Comparison of ENCODE assay signal across 8 mouse cellular contexts in genomic region chr3:130708529-130708928, GRCm38 (mm10). TPM values are rescaled to one million over a fixed set of nuclear protein-coding genes. Genes with fewer than 3 reads are reported as not detected.
DNase-seq lines count a peak whose midpoint lies in the region; ATAC-seq and TF ChIP-seq lines count a peak whose summit lies in the region.

No protein-coding gene starts in this region.

- intact Hi-C loops in left cerebral cortex, postnatal 10 days (cut with DNase I), result no loop called here

- no peak for TF ChIP-seq EP300 in ES-Bruce4 (IDR thresholded peaks at IDR 0.05; ENCODE audit: insufficient read depth, low read depth, low read length)

- peak overlapping the region; percentile 53 for H3K4me2 ChIP-seq in forebrain, embryonic 15.5 days (replicated peaks)
- H3K4me2 ChIP-seq in liver, embryonic 15.5 days, result peak overlapping the region; percentile 78

- WGBS in forebrain, embryonic 15.5 days, result 2% methylated on average over 5 of the region's 5 CpGs
- whole genome bisulfite sequencing in liver, embryonic 15.5 days (ENCODE audit: insufficient replicate concordance), result 0% methylated on average over 5 of the region's 5 CpGs
- WGBS in olfactory bulb, adult 2 months, result 0% methylated on average over 5 of the region's 5 CpGs

- ATAC-seq in forebrain, embryonic 15.5 days (replicated peaks), result no peak
- ATAC-seq in liver, embryonic 15.5 days (ENCODE audit: insufficient read depth), result no peak

- no peak for TF ChIP-seq CTCF in ES-Bruce4 (IDR thresholded peaks at IDR 0.05; ENCODE audit: low read depth, low read length)
- no peak for TF ChIP-seq CTCF in olfactory bulb, adult 2 months (IDR thresholded peaks at IDR 0.05; ENCODE audit: insufficient read depth, low read depth, low read length)

- peaks cover 5% of the 10 kb centered on the region for H3K4me1 ChIP-seq in ES-Bruce4 (ENCODE audit: control insufficient read depth, insufficient read depth, low read length)
- H3K4me1 ChIP-seq in forebrain, embryonic 15.5 days, result peaks cover 22% of the 10 kb centered on the region
- H3K4me1 ChIP-seq in liver, embryonic 15.5 days (replicated peaks), result peaks cover 28% of the 10 kb centered on the region
- H3K4me1 ChIP-seq in olfactory bulb, adult 2 months (ENCODE audit: control insufficient read depth, insufficient read depth, low read length), result peaks cover 4% of the 10 kb centered on the region; the same call in 1 of the 2 replicates

- peak; percentile 49 for DNase-seq in embryo, embryonic 10.5 days (ENCODE audit: low spot score)
- no peak for DNase-seq in embryo, embryonic 9.5 days (ENCODE audit: extremely low spot score)
- DNase-seq in right cerebral cortex, postnatal 36 days (ENCODE audit: low spot score in 2 of 2), result no peak
- no peak for DNase-seq in left cerebral cortex, postnatal 10 days (ENCODE audit: extremely low spot score in 1 of 2, low spot score in 2 of 2)

- peaks cover 16% of the 10 kb centered on the region for H3K36me3 ChIP-seq in ES-Bruce4 (ENCODE audit: control insufficient read depth, insufficient read depth, low read length, poor library complexity, severe bottlenecking)
- H3K36me3 ChIP-seq in forebrain, embryonic 15.5 days, result peaks cover 6% of the 10 kb centered on the region
- 0 out of 2 replicates have a peak, but pooled peaks cover 7% of the 10 kb centered on the region for H3K36me3 ChIP-seq in liver, embryonic 15.5 days (replicated peaks)

- TF ChIP-seq POLR2A in ES-Bruce4 (IDR thresholded peaks at IDR 0.05; ENCODE audit: insufficient read depth, low read length), result no peak
- no peak for TF ChIP-seq POLR2A in olfactory bulb, adult 2 months (IDR thresholded peaks at IDR 0.05; ENCODE audit: insufficient read depth, low read depth, low read length)

- no peak overlapping the region for H3K27ac ChIP-seq in ES-Bruce4 (ENCODE audit: insufficient read depth, low read length)
- H3K27ac ChIP-seq in forebrain, embryonic 15.5 days (replicated peaks), result peak overlapping the region; percentile 72
- H3K27ac ChIP-seq in liver, embryonic 15.5 days (replicated peaks), result peak overlapping the region; percentile 84
- H3K27ac ChIP-seq in olfactory bulb, adult 2 months (ENCODE audit: insufficient read depth, low read depth, low read length), result no peak overlapping the region

- H3K27me3 ChIP-seq in ES-Bruce4 (ENCODE audit: control insufficient read depth, insufficient read depth, low read length, poor library complexity, severe bottlenecking), result no peaks in the 10 kb centered on the region
- no peaks in the 10 kb centered on the region for H3K27me3 ChIP-seq in forebrain, embryonic 15.5 days
- H3K27me3 ChIP-seq in liver, embryonic 15.5 days, result no peaks in the 10 kb centered on the region

- peak overlapping the region; percentile 93 for H3K4me3 ChIP-seq in ES-Bruce4 (ENCODE audit: low read depth, low read length)
- peak overlapping the region; percentile 60 for H3K4me3 ChIP-seq in forebrain, embryonic 15.5 days
- H3K4me3 ChIP-seq in liver, embryonic 15.5 days (replicated peaks), result peak overlapping the region; percentile 79
- peak overlapping the region; percentile 58 for H3K4me3 ChIP-seq in olfactory bulb, adult 2 months (ENCODE audit: insufficient read depth, low read depth, low read length)

- H3K9ac ChIP-seq in ES-Bruce4 (ENCODE audit: low read depth, poor library complexity, severe bottlenecking), result peak overlapping the region; percentile 94
- peak overlapping the region; percentile 69 for H3K9ac ChIP-seq in forebrain, embryonic 15.5 days (replicated peaks)
- H3K9ac ChIP-seq in liver, embryonic 15.5 days, result peak overlapping the region; percentile 85

- H3K9me3 ChIP-seq in ES-Bruce4 (replicated peaks; ENCODE audit: control insufficient read depth, insufficient read depth, low read length, poor library complexity, severe bottlenecking), result no peaks in the 10 kb centered on the region
- H3K9me3 ChIP-seq in forebrain, embryonic 15.5 days, result no peaks in the 10 kb centered on the region
- H3K9me3 ChIP-seq in liver, embryonic 15.5 days (replicated peaks), result no peaks in the 10 kb centered on the region

RNA-seq across cellular contexts. Expression of gene Ostc, which starts 0.7 kb away (rescaled TPM):
- polyA plus RNA-seq in ES-Bruce4 (2011; ENCODE audit: insufficient read depth, insufficient read length, low read depth, missing spikeins), result 170 and 180 TPM in 2 replicates
- polyA plus RNA-seq in forebrain, embryonic 15.5 days (2015; fragmentation: Nextera tagmentation; extraction: Ambion mirVana), result 237 and 246 TPM in 2 replicates
- polyA plus RNA-seq in liver, embryonic 15.5 days (2015; fragmentation: Nextera tagmentation; extraction: Ambion mirVana), result 214 and 218 TPM in 2 replicates
- not detected in 2 replicates for polyA plus RNA-seq in olfactory bulb, adult 2 months (2012; ENCODE audit: insufficient read depth, insufficient read length, low replicate concordance, missing spikeins)
- 10 to 100 TPM; 70.3 to 75.6 TPM for total RNA-seq in left cerebral cortex, postnatal 10 days (2021)

RNA-seq across cellular contexts. Expression of gene Rpl34, which starts 21.7 kb away (rescaled TPM):
- polyA plus RNA-seq in ES-Bruce4 (2011; ENCODE audit: insufficient read depth, insufficient read length, low read depth, missing spikeins), result 1,289 and 1,419 TPM in 2 replicates
- 594 and 667 TPM in 2 replicates for polyA plus RNA-seq in forebrain, embryonic 15.5 days (2015; fragmentation: Nextera tagmentation; extraction: Ambion mirVana)
- polyA plus RNA-seq in liver, embryonic 15.5 days (2015; fragmentation: Nextera tagmentation; extraction: Ambion mirVana), result 482 and 508 TPM in 2 replicates
- not detected in 2 replicates for polyA plus RNA-seq in olfactory bulb, adult 2 months (2012; ENCODE audit: insufficient read depth, insufficient read length, low replicate concordance, missing spikeins)
- total RNA-seq in left cerebral cortex, postnatal 10 days (2021), result 100 to 1,000 TPM; 368 to 394 TPM

Comparison
In these comparisons a context has a peak if more than half of its experiments do, and no peak if none do; other contexts are left out.
1. H3K27ac ChIP-seq: peak in forebrain, embryonic 15.5 days (single experiment) and liver, embryonic 15.5 days (single experiment); none in ES-Bruce4 (single experiment) and olfactory bulb, adult 2 months (single experiment).
2. Peak in every context shown above with its lines, with median percentiles within 50 percentile points of each other: H3K4me3 ChIP-seq and H3K9ac ChIP-seq.